Mouse (Mus musculus) C2C12 (cell line): Measurements from ENCODE around the gene Sirt2. TPM values are rescaled to one million over a fixed set of nuclear protein-coding genes. Genes with fewer than 3 reads are reported as not detected.

Experiments
- H3K27me3 ChIP-seq: one replicate; pipeline ENCODE4 v1.6.1; 2011; ENCODE audit not compliant: control insufficient read depth, insufficient read depth, insufficient read length
- H3K36me3 ChIP-seq: one replicate; pipeline ENCODE4 v1.6.1; 2011; ENCODE audit not compliant: control insufficient read depth, insufficient read depth
- H3K4me3 ChIP-seq: one replicate; pipeline ENCODE4 v1.5.1; 2011; ENCODE audit warnings: mild to moderate bottlenecking, control low read depth; ENCODE audit not compliant: poor library complexity, insufficient read depth, severe bottlenecking
- H3K79me2 ChIP-seq: one replicate; pipeline ENCODE4 v1.6.1; 2011; ENCODE audit not compliant: control insufficient read depth, insufficient read depth
- H3K79me3 ChIP-seq: one replicate; pipeline ENCODE4 v1.6.1; 2011; ENCODE audit warnings: low read depth, control low read depth
- H3ac ChIP-seq: one replicate; pipeline ENCODE3; 2011; ENCODE audit warnings: low read depth; ENCODE audit not compliant: control insufficient read depth, insufficient read length
- CEBPB ChIP-seq: IDR thresholded peaks from one replicate; pipeline ENCODE4 v1.6.1; 2011; ENCODE audit warnings: low read depth, mild to moderate bottlenecking, control low read depth, moderate library complexity
- CTCF ChIP-seq: IDR thresholded peaks from one replicate; pipeline ENCODE4 v1.5.1; 2011; ENCODE audit not compliant: control insufficient read depth, insufficient read depth, insufficient read length
- FOSL1 ChIP-seq: IDR thresholded peaks from one replicate; pipeline ENCODE4 v1.8.0; 2011; ENCODE audit warnings: mild to moderate bottlenecking, low read length; ENCODE audit not compliant: poor library complexity, insufficient read depth, severe bottlenecking
- MAX ChIP-seq: IDR thresholded peaks from one replicate; pipeline ENCODE4 v1.6.1; 2011; ENCODE audit warnings: mild to moderate bottlenecking, control low read depth
- MYOD1 ChIP-seq: IDR thresholded peaks from one replicate; pipeline ENCODE4 v1.6.1; 2011; ENCODE audit warnings: low read depth; ENCODE audit not compliant: control insufficient read depth, insufficient read length
- MYOG ChIP-seq: IDR thresholded peaks from one replicate; pipeline ENCODE4 v1.6.1; 2011; ENCODE audit not compliant: control insufficient read depth, insufficient read length; ENCODE audit errors: extremely low read depth
- USF1 ChIP-seq: IDR thresholded peaks from one replicate; pipeline ENCODE4 v1.6.1; 2011; ENCODE audit warnings: low read depth, mild to moderate bottlenecking, control low read depth, moderate library complexity
- polyA plus RNA-seq: library from polyadenylated mRNA; unstranded; fragments of >200 nt; fragmentation: generic; extraction: Trizol; gene quantifications from one replicate; pipeline ENCODE4 v1.2.1, GENCODE M21; 2012; ENCODE audit warnings: missing spikeins

Gene Sirt2
- polyA plus RNA-seq, 1 experiment: 48.9 TPM

DNA sequence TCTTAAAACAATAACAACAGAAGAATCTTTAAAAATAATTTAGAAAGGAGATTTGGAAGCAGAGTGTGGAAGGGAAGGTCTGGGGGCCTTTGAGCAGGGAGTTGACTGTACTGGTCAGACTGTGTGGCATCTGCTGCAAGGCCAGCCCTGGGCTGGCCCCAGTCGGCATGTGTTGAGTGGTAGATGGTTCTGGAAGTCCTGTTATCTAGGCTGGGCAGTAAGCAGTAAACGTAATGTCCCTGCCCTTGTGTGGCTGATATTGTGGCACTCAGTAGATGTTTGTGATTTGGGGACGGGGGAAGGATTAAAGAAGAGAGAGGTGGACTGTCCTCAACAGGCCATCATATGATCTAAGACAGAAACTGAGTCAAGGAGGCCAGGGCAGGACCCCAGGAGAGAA lies 3.8 kb downstream of the Sirt2 start:
- no peak overlapping the region for H3K4me3 ChIP-seq
- H3ac ChIP-seq: no peak overlapping the region
- peaks cover 24% of the 10 kb centered on the region for H3K79me2 ChIP-seq
- H3K27me3 ChIP-seq: no peaks in the 10 kb centered on the region
- peaks cover 4% of the 10 kb centered on the region for H3K79me3 ChIP-seq
- TF ChIP-seq MYOG (no peak), CEBPB (no peak), CTCF (no peak), USF1 (no peak), FOSL1 (no peak), MYOD1 (no peak), MAX (no peak)
- no peaks in the 10 kb centered on the region for H3K36me3 ChIP-seq

DNA sequence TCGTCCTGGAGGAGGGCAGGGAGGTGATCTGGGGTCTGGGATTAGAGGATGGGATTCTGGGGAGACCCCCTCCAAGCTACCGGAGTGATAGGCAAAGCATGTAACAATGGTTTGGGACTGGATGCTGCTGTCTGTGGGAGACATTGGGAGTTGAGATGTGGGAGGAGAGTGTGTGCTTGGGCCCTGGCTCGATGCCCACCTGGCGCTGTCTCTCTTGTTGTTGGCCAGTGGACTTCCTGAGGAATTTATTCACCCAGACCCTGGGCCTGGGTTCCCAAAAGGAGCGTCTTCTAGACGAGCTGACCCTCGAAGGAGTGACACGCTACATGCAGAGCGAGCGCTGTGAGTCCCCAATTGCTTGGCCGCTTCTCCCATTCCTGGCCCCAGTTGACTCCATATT lies 5.3 kb downstream of the Sirt2 start:
- H3K4me3 ChIP-seq: no peak overlapping the region
- H3K79me2 ChIP-seq: peaks cover 14% of the 10 kb centered on the region
- H3ac ChIP-seq: no peak overlapping the region
- H3K27me3 ChIP-seq: no peaks in the 10 kb centered on the region
- H3K79me3 ChIP-seq: no peaks in the 10 kb centered on the region
- no peaks in the 10 kb centered on the region for H3K36me3 ChIP-seq
- TF ChIP-seq USF1 (no peak), CEBPB (no peak), MYOG (no peak), MAX (no peak), CTCF (no peak), MYOD1 (no peak), FOSL1 (no peak)

DNA sequence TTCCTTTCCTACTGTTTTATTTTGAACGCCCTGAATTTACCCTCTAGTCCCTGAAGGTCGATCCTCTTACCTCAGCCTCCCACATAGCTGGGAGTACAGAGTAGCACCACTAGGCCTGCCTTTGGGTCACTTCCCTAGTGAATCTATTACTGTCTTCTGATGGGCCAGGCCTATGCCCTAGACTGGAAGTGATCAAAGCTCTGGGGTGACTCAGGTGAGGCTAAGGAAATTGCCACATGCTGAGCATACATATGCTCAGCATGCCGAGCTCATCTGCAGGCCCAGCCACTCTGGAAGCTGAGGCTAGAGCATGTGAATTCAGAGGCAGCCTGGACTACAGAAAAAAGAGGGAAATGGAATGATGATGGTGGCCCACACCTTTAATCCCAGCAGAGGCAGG lies 6.6 kb downstream of the Sirt2 start:
- no peaks in the 10 kb centered on the region for H3K36me3 ChIP-seq
- TF ChIP-seq MAX (no peak), FOSL1 (no peak), MYOG (no peak), USF1 (no peak), MYOD1 (no peak), CEBPB (no peak), CTCF (no peak)

GRCm38 (mm10) chr7:28774164-28774563 lies 7.6 kb downstream of the Sirt2 start:
- Histone ChIP-seq H3K36me3 (no peaks in the 10 kb centered on the region), H3K79me3 (no peaks in the 10 kb centered on the region), H3K79me2 (no peaks in the 10 kb centered on the region), H3K27me3 (no peaks in the 10 kb centered on the region), H3ac (no peak overlapping the region), H3K4me3 (no peak overlapping the region)
- TF ChIP-seq FOSL1 (no peak), MAX (no peak), CEBPB (no peak), MYOD1 (no peak), CTCF (no peak), MYOG (no peak), USF1 (no peak)

More for the DNA sequence above, 6.6 kb downstream of the Sirt2 start:
- no peak overlapping the region for H3K4me3 ChIP-seq
- peaks cover 1% of the 10 kb centered on the region for H3K79me2 ChIP-seq
- no peaks in the 10 kb centered on the region for H3K27me3 ChIP-seq
- H3K79me3 ChIP-seq: no peaks in the 10 kb centered on the region
- no peak overlapping the region for H3ac ChIP-seq

GRCm38 (mm10) chr7:28775129-28775528 lies 8.6 kb downstream of the Sirt2 start:
- Histone ChIP-seq H3K27me3 (no peaks in the 10 kb centered on the region), H3ac (no peak overlapping the region)

GRCm38 (mm10) chr7:28778825-28779224 lies 12.3 kb downstream of the Sirt2 start:
- Histone ChIP-seq H3K4me3 (no peak overlapping the region), H3K79me2 (no peaks in the 10 kb centered on the region), H3K36me3 (no peaks in the 10 kb centered on the region), H3ac (no peak overlapping the region), H3K27me3 (no peaks in the 10 kb centered on the region), H3K79me3 (no peaks in the 10 kb centered on the region)
- no peak for TF ChIP-seq USF1
- no peak for TF ChIP-seq MAX
- TF ChIP-seq FOSL1: no peak
- no peak for TF ChIP-seq CTCF
- TF ChIP-seq MYOG: no peak
- no peak for TF ChIP-seq MYOD1

More at GRCm38 (mm10) chr7:28775129-28775528, 8.6 kb downstream of the Sirt2 start:
- no peaks in the 10 kb centered on the region for H3K79me3 ChIP-seq
- H3K4me3 ChIP-seq: no peak overlapping the region
- H3K36me3 ChIP-seq: no peaks in the 10 kb centered on the region
- H3K79me2 ChIP-seq: no peaks in the 10 kb centered on the region
- no peak for TF ChIP-seq MYOG
- no peak for TF ChIP-seq FOSL1
- TF ChIP-seq USF1: no peak
- TF ChIP-seq MYOD1: no peak
- no peak for TF ChIP-seq CEBPB
- TF ChIP-seq MAX: no peak
- no peak for TF ChIP-seq CTCF
